Mouse (Mus musculus) cerebellum, adult 8-10 months (tissue): Measurements from ENCODE around the gene Gm21860.
"Not testable (repeated sequence)": the region's sequence is repeated elsewhere in the genome, so short reads cannot be mapped to it uniquely, and the experiment has no call there.

ENCODE experiments used
- DNase-seq: peaks from one replicate; pipeline ENCODE4 v3.0.0; 2022

The Gm21860 gene

GRCm38 (mm10) chrY:90754721-90755120, at the start of gene Gm21860:
Gene Gm21860 (minus strand): TSS chrY:90754821.
- DNase-seq = not testable (repeated sequence)

- not testable (repeated sequence) for DNase-seq
Measured at GRCm38 (mm10) chrY:90784438-90784837, 29.8 kb upstream of the Gm21860 start, which contains the start of gene Gm47283. Gene Gm47283 (plus strand): TSS chrY:90784738.

GRCm38 (mm10) chrY:90745256-90745655, 9.4 kb downstream of the Gm21860 start:
- not testable (repeated sequence) for DNase-seq

- peak; percentile 96 for DNase-seq
Measured at GRCm38 (mm10) chrY:90744381-90744981, 10.1 kb downstream of the Gm21860 start.

- DNase-seq = no peak
Measured at GRCm38 (mm10) chrY:90743811-90744220, 10.8 kb downstream of the Gm21860 start.

- DNase-seq = not testable (repeated sequence)
Measured at GRCm38 (mm10) chrY:90743053-90743810, 11.4 kb downstream of the Gm21860 start.

- not testable (repeated sequence) for DNase-seq
Measured at GRCm38 (mm10) chrY:90742261-90743052, 12.2 kb downstream of the Gm21860 start.

GRCm38 (mm10) chrY:90741452-90742260, 13.0 kb downstream of the Gm21860 start:
- not testable (repeated sequence) for DNase-seq

- not testable (repeated sequence) for DNase-seq
Measured at GRCm38 (mm10) chrY:90741006-90741405, 13.6 kb downstream of the Gm21860 start.

GRCm38 (mm10) chrY:90740013-90740561, 14.5 kb downstream of the Gm21860 start:
- no peak for DNase-seq

- not testable (repeated sequence) for DNase-seq
Measured at GRCm38 (mm10) chrY:90739531-90740012, 15.0 kb downstream of the Gm21860 start.

GRCm38 (mm10) chrY:90738841-90739530, 15.6 kb downstream of the Gm21860 start:
- not testable (repeated sequence) for DNase-seq

- no peak for DNase-seq
Measured at GRCm38 (mm10) chrY:90738431-90738680, 16.3 kb downstream of the Gm21860 start.

GRCm38 (mm10) chrY:90737606-90738430, 16.8 kb downstream of the Gm21860 start:
- no peak for DNase-seq

GRCm38 (mm10) chrY:90736217-90737000, 18.2 kb downstream of the Gm21860 start:
- not testable (repeated sequence) for DNase-seq

- not testable (repeated sequence) for DNase-seq
Measured at GRCm38 (mm10) chrY:90735181-90735895, 19.3 kb downstream of the Gm21860 start.

- DNase-seq = not testable (repeated sequence)
Measured at GRCm38 (mm10) chrY:90734334-90734696, 20.3 kb downstream of the Gm21860 start.

GRCm38 (mm10) chrY:90733656-90734333, 20.8 kb downstream of the Gm21860 start:
- DNase-seq = not testable (repeated sequence)
